Mouse (Mus musculus): ENCODE results near the gene Tcf20. TPM values are rescaled to one million over a fixed set of nuclear protein-coding genes. Genes with fewer than 3 reads are reported as not detected.
A peak's percentile ranks its signal among the peaks of the same experiment; 100 is the strongest.

Gene Tcf20
- polyA plus RNA-seq, 1 experiment from 2014 or later: 16.0 TPM

DNA sequence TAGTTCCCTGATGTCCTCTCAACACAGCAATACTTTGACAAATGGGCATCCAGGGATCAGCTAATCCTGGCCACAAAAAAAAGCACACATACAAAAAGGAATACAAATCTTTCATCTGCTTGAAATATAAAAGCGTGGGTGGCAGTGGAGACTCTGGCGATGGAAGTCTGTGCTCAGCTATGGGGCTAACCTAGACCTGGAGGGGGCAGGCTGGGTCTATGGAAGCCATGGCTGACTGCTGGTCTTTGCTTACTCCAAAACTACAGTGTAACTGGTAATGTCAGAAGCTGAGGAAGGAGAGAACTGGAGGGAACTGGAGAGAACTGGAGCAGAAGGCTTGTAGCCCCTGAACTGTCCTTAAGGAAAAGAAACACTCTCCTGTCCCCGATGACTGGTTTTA is 69.7 kb downstream of the Tcf20 start:
- Histone ChIP-seq H3K36me3 (no peaks in the 10 kb centered on the region), H3K27ac (peak overlapping the region; percentile 92), H3K4me1 (replicated peaks) (peaks cover 91% of the 10 kb centered on the region), H3K9ac (replicated peaks) (peak overlapping the region; percentile 51), H3K4me2 (replicated peaks) (peak overlapping the region; percentile 50), H3K9me3 (no peaks in the 10 kb centered on the region), H3K27me3 (peaks cover 48% of the 10 kb centered on the region), H3K4me3 (replicated peaks) (0 out of 2 replicates have a peak overlapping the region, but pooled peaks have one; percentile 23)
- ATAC-seq: no peak
- WGBS: 59% methylated on average over 3 of the region's 3 CpGs

DNA sequence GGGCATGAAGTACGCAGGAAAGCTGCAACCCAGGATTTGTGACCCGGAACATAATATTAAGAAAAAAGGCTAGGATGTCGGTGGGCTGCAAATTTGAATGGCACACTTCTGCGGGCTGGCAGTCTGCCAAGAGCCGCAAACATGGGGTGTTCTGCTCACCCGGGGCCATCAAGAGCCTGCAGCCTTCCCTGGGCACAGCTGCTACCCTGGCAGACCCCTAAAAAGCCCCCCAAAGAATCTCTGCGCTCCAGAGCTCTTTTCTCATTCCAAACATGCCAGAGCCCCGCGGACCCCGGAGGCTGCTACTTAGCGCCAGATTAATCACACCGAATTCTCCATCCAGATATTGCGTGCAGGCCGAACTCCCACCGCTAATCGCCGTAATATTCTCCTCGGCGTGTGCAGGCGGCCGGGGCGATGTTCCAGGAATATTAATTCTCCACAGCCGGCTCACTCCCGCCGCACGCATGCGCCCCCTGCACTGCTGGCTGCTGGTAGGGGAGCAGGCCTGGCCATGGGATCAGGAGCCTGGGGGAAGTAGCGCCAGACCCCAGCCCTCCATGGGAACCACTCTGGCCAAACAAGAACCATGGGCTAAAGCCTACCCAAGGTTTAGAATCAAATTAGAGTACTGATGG is 70.3 kb downstream of the Tcf20 start:
- Histone ChIP-seq H3K4me1 (replicated peaks) (peaks cover 93% of the 10 kb centered on the region), H3K9me3 (no peaks in the 10 kb centered on the region), H3K27ac (peak overlapping the region; percentile 92), H3K36me3 (no peaks in the 10 kb centered on the region), H3K4me2 (replicated peaks) (peak overlapping the region; percentile 50), H3K4me3 (replicated peaks) (peak overlapping the region; percentile 23), H3K27me3 (peaks cover 54% of the 10 kb centered on the region), H3K9ac (replicated peaks) (peak overlapping the region; percentile 51)
- 18% methylated on average over 28 of the region's 28 CpGs for WGBS
- ATAC-seq: peak; percentile 65

GRCm38 (mm10) chr15:82914455-82914854 is 73.2 kb downstream of the Tcf20 start:
- Histone ChIP-seq H3K27me3 (peaks cover 54% of the 10 kb centered on the region), H3K4me1 (replicated peaks) (peaks cover 89% of the 10 kb centered on the region), H3K4me2 (replicated peaks) (no peak overlapping the region), H3K9me3 (no peaks in the 10 kb centered on the region), H3K36me3 (no peaks in the 10 kb centered on the region), H3K4me3 (replicated peaks) (no peak overlapping the region), H3K9ac (replicated peaks) (no peak overlapping the region), H3K27ac (no peak overlapping the region)
- 86% methylated on average over 3 of the region's 3 CpGs for WGBS
- ATAC-seq: no peak

DNA sequence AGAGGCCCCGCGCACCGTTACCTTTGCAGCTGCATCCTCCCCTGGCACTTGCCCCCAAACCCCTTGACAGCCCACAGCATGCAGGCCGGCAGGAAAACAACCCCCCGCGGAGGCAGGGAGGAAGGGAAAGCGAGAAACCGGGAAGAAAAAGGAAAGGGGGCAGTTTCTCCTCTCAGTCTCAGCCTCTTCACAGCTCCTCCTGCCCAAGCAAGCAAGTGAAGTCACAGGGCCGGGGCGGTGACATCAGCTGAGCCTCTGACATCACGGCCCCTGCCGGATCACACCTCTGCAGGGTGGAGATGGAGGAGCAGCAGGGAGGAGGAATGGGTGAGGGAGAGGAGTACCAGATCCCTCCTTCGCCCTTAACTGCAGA is 75.7 kb downstream of the Tcf20 start:
- Histone ChIP-seq H3K4me2 (replicated peaks) (peak overlapping the region; percentile 77), H3K27me3 (peaks cover 68% of the 10 kb centered on the region), H3K36me3 (no peaks in the 10 kb centered on the region), H3K9me3 (no peaks in the 10 kb centered on the region), H3K4me3 (replicated peaks) (peak overlapping the region; percentile 39), H3K4me1 (replicated peaks) (peaks cover 86% of the 10 kb centered on the region), H3K9ac (replicated peaks) (peak overlapping the region; percentile 73), H3K27ac (peak overlapping the region; percentile 94)
- ATAC-seq: peak; percentile 17
- WGBS: 1% methylated on average over 12 of the region's 13 CpGs

DNA sequence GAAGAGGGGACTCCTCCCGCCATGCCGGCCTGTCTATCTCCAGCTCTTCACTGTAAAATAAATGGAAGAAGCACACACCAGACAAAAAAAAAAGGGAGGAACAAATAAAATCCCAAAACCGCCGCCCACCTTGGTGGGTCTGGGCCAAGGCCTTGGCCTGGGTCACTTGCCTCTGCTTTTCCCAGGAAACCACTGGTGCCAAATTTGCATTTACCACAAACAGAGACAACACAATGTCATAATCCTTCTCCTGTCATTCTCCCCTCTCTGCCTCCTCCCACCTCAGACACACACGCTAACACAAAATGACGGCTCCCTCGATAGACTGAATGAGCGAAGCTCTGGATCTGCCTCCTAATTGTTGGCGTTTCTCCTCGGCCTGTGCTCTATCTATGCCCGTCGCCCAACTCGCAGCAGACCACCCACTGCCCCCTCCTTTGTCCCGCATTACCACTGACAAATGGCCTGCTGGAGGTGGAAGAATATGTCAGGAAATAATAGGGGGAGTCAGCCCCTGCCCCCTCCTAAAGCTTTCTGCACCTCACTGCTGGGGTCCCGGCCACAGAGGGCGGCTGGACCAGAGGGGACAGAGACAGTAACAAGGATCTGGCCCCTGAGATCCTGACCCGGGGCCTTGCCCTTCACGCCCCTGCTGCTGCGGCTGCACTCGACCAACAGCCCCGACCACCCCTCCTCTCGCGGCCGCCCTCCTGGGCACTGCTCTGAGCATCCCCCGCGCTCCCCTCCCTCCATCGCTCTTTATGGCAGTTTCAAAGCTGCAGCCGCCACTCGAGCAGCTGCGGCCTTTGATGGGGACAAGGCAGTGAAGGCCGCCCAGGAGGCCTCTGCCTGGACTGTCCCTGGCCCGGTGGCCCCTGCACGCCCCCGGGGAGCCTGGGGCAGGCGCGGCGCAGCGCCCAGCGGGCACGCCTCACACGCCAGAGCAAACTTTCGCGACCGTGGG is 76.4 kb downstream of the Tcf20 start:
- H3K27me3 ChIP-seq: peaks cover 67% of the 10 kb centered on the region

GRCm38 (mm10) chr15:82910596-82910995 is 77.1 kb downstream of the Tcf20 start:
- Histone ChIP-seq H3K4me2 (replicated peaks) (peak overlapping the region; percentile 77), H3K27ac (peak overlapping the region; percentile 94), H3K4me1 (replicated peaks) (peaks cover 84% of the 10 kb centered on the region), H3K9me3 (no peaks in the 10 kb centered on the region), H3K36me3 (no peaks in the 10 kb centered on the region), H3K27me3 (peaks cover 60% of the 10 kb centered on the region), H3K9ac (replicated peaks) (peak overlapping the region; percentile 15; the same call in 1 of the 2 replicates), H3K4me3 (replicated peaks) (no peak overlapping the region; the same call in 1 of the 2 replicates)
- 59% methylated on average over 2 of the region's 2 CpGs for WGBS
- ATAC-seq: no peak

More for the DNA sequence above, 76.4 kb downstream of the Tcf20 start:
- peaks cover 84% of the 10 kb centered on the region for H3K4me1 ChIP-seq (replicated peaks)
- H3K27ac ChIP-seq: peak overlapping the region; percentile 94
- no peaks in the 10 kb centered on the region for H3K36me3 ChIP-seq
- WGBS: 2% methylated on average over 44 of the region's 44 CpGs
- peak overlapping the region; percentile 39 for H3K4me3 ChIP-seq (replicated peaks)
- peak; percentile 83 for ATAC-seq
- peak overlapping the region; percentile 77 for H3K4me2 ChIP-seq (replicated peaks)
- H3K9me3 ChIP-seq: no peaks in the 10 kb centered on the region
- H3K9ac ChIP-seq (replicated peaks): peak overlapping the region; percentile 73

GRCm38 (mm10) chr15:82909791-82910190 is 77.9 kb downstream of the Tcf20 start:
- H3K9ac ChIP-seq (replicated peaks): no peak overlapping the region
- no peak overlapping the region for H3K4me3 ChIP-seq (replicated peaks)
- H3K27me3 ChIP-seq: peaks cover 55% of the 10 kb centered on the region
- no peak for ATAC-seq
- no peak overlapping the region for H3K4me2 ChIP-seq (replicated peaks)
- H3K27ac ChIP-seq: no peak overlapping the region
- no peaks in the 10 kb centered on the region for H3K9me3 ChIP-seq
- H3K36me3 ChIP-seq: no peaks in the 10 kb centered on the region
- WGBS: 94% methylated on average over 4 of the region's 4 CpGs
- H3K4me1 ChIP-seq (replicated peaks): peaks cover 86% of the 10 kb centered on the region

- Histone ChIP-seq H3K9me3 (no peaks in the 10 kb centered on the region), H3K4me1 (replicated peaks) (peaks cover 90% of the 10 kb centered on the region), H3K27me3 (peaks cover 54% of the 10 kb centered on the region)
These were observed 79.2 kb downstream of the Tcf20 start for GRCm38 (mm10) chr15:82908521-82908920.

GRCm38 (mm10) chr15:82907306-82907705 is 80.4 kb downstream of the Tcf20 start:
- Histone ChIP-seq H3K36me3 (no peaks in the 10 kb centered on the region), H3K27ac (no peak overlapping the region), H3K9ac (replicated peaks) (no peak overlapping the region), H3K4me2 (replicated peaks) (no peak overlapping the region), H3K4me3 (replicated peaks) (no peak overlapping the region), H3K27me3 (peaks cover 50% of the 10 kb centered on the region), H3K9me3 (no peaks in the 10 kb centered on the region), H3K4me1 (replicated peaks) (peaks cover 90% of the 10 kb centered on the region)
- 82% methylated on average over 5 of the region's 5 CpGs for WGBS
- no peak for ATAC-seq

More at GRCm38 (mm10) chr15:82908521-82908920, 79.2 kb downstream of the Tcf20 start:
- WGBS: 16% methylated on average over 2 of the region's 2 CpGs
- Histone ChIP-seq H3K36me3 (no peaks in the 10 kb centered on the region), H3K4me2 (replicated peaks) (no peak overlapping the region), H3K9ac (replicated peaks) (no peak overlapping the region), H3K4me3 (replicated peaks) (no peak overlapping the region), H3K27ac (no peak overlapping the region)
- no peak for ATAC-seq

DNA sequence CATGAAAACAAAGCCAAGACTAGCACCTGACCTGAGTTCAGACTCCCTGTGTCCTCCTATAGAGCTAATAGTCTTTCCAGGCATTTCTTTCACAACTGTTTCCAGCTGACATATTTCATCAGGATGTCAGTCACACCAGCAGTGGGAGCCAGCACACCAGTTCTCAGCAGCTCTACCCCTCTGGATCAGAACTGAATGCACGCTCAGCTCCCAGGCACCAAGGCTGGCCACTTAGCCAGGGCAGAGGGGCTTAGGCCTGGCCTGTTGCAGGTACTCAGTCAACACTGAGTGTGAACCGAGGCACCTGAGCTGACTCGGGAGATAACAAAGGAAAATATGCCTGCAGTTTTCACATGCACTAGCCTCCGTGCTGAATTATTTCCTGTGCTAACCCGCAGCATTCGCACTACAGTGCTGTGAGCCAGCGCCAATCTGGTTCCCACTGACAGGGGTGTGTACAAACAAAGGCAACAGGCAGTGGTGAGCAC is 81.1 kb downstream of the Tcf20 start:
- peak overlapping the region; percentile 54; the same call in 1 of the 2 replicates for H3K27ac ChIP-seq
- 64% methylated on average over 7 of the region's 7 CpGs for WGBS
- no peak overlapping the region for H3K4me2 ChIP-seq (replicated peaks)
- no peak overlapping the region for H3K9ac ChIP-seq (replicated peaks)
- ATAC-seq: no peak
- peaks cover 90% of the 10 kb centered on the region for H3K4me1 ChIP-seq (replicated peaks)
- H3K36me3 ChIP-seq: no peaks in the 10 kb centered on the region
- H3K9me3 ChIP-seq: no peaks in the 10 kb centered on the region
- H3K27me3 ChIP-seq: peaks cover 56% of the 10 kb centered on the region
- H3K4me3 ChIP-seq (replicated peaks): no peak overlapping the region

DNA sequence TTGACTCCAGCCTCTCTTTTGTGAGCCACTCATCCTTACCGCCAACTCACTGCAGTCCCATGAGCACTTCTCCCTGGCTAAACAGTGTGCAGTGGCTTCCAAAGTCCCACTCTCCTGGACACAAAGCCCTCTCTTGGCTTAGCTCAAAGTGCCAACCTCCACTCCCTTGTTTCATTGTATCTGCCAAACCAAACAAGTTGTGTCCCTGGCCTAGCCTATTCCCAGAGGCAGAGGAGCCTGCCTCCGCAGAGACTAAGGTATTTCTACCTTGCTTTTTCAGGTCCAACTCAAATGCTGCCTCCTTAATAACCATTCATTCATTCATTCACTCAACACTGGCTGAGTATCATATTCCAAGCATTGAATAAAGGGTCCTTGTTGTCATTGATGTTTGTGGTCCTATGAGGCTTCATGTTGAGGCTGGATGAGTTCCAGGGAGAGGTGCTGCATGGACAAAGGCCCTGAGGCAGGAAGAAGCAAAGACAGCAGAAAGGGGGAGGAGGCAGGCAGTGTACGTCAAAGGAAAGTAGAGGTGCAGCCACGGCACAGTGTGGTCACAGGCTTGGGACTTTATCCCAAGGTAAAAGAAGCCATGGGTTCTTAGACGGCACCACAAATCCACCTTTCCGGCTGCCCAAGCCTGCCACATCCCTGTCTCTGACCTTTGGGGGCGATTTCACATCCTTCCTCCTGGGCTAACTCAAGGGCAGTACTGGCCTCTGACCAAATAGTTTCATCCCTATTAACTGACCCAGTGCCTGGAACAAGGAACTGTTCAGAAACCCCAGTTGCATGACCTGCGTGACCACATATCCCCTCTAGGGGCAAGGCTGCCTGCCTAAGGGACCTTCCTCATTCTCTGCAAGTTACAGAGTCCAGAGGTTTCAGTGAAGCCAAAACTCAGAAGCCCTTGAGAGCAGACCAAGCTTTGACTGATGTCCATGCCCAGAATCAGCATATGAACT is 82.0 kb downstream of the Tcf20 start:
- no peak for ATAC-seq
- WGBS: 71% methylated on average over 8 of the region's 8 CpGs
- Histone ChIP-seq H3K9me3 (no peaks in the 10 kb centered on the region), H3K4me3 (replicated peaks) (no peak overlapping the region), H3K4me2 (replicated peaks) (no peak overlapping the region), H3K27ac (no peak overlapping the region), H3K9ac (replicated peaks) (no peak overlapping the region), H3K4me1 (replicated peaks) (peaks cover 90% of the 10 kb centered on the region), H3K27me3 (peaks cover 62% of the 10 kb centered on the region), H3K36me3 (no peaks in the 10 kb centered on the region)

Data from midbrain, embryonic 13.5 days (tissue).